Mouse (Mus musculus): ENCODE results near the gene Tmprss2. TPM values are rescaled to one million over a fixed set of nuclear protein-coding genes. Genes with fewer than 3 reads are reported as not detected.

Tmprss2 gene
- polyA plus RNA-seq, 1 experiment from 2014 or later: 0.06 TPM

Other genes with a start within 250 kb of the Tmprss2 start
- 0.19 and 0.34 TPM in 2 replicates for gene Mx1, start 148.3 kb downstream of the Tmprss2 start, polyA plus RNA-seq (2015; fragmentation: Nextera tagmentation; extraction: Ambion mirVana)
- not detected in 2 replicates for gene Fam3b, start 96.4 kb downstream of the Tmprss2 start, polyA plus RNA-seq (2015; fragmentation: Nextera tagmentation; extraction: Ambion mirVana)
- 0.36 and 0.71 TPM in 2 replicates for gene Ripk4, start 152.6 kb upstream of the Tmprss2 start, polyA plus RNA-seq (2015; fragmentation: Nextera tagmentation; extraction: Ambion mirVana)
- 12.9 and 15.6 TPM in 2 replicates for gene Prdm15, start 240.7 kb upstream of the Tmprss2 start, polyA plus RNA-seq (2015; fragmentation: Nextera tagmentation; extraction: Ambion mirVana)

All from midbrain, embryonic 15.5 days (tissue).